Mouse (Mus musculus) MEL (cell line): ENCODE data around the gene Col6a3. TPM values are rescaled to one million over a fixed set of nuclear protein-coding genes. Genes with fewer than 3 reads are reported as not detected.

Source experiments
- DNase-seq: peaks from one replicate; pipeline ENCODE4 v3.0.0; 2011; ENCODE audit warnings: low read depth, low spot score
- H3K27ac ChIP-seq: 2 replicates; pipeline ENCODE4 v1.5.1; 2012; ENCODE audit warnings: low read depth, mild to moderate bottlenecking, control low read depth, low read length, moderate library complexity; ENCODE audit not compliant: control insufficient read depth
- H3K27me3 ChIP-seq, 2 experiments: fragments of 150-350 bp in 1 of 2; sonication (generic) in 1 of 2; 2 replicates each; pipeline ENCODE4 v1.6.1; 2012; ENCODE audit warnings: low read length in 2 of 2, mild to moderate bottlenecking in 2 of 2, improper control_type of control experiment in 1 of 2, moderate library complexity in 1 of 2; ENCODE audit not compliant: insufficient read depth in 2 of 2, control insufficient read depth in 1 of 2
- H3K36me3 ChIP-seq, 2 experiments: 2 replicates each; pipeline ENCODE4 v1.6.1; 2012 to 2014; ENCODE audit warnings: low read length in 2 of 2, improper control_type of control experiment in 1 of 2, inconsistent platforms in 1 of 2, mild to moderate bottlenecking in 1 of 2; ENCODE audit not compliant: insufficient read depth in 2 of 2, control insufficient read depth in 1 of 2
- H3K4me1 ChIP-seq, 2 experiments: fragments of 150-350 bp in 1 of 2; sonication (generic) in 1 of 2; 2 replicates each; pipeline ENCODE4 v1.6.1; 2012; ENCODE audit warnings: low read length in 2 of 2, improper control_type of control experiment in 1 of 2, mild to moderate bottlenecking in 1 of 2; ENCODE audit not compliant: insufficient read depth in 2 of 2, control insufficient read depth in 1 of 2
- H3K4me3 ChIP-seq, 2 experiments: fragments of 150-350 bp in 1 of 2; sonication (generic) in 1 of 2; 2 replicates each; pipeline ENCODE4 v1.5.1; 2012; ENCODE audit warnings: low read depth in 2 of 2, low read length in 2 of 2, mild to moderate bottlenecking in 2 of 2, moderate library complexity in 2 of 2, control low read depth in 1 of 2, improper control_type of control experiment in 1 of 2; ENCODE audit not compliant: control insufficient read depth in 1 of 2, insufficient read depth in 1 of 2
- H3K79me2 ChIP-seq: 2 replicates; pipeline ENCODE4 v1.6.1; 2012; ENCODE audit warnings: mild to moderate bottlenecking, low read length, moderate library complexity; ENCODE audit not compliant: control insufficient read depth, poor library complexity, insufficient read depth
- H3K9ac ChIP-seq: 2 replicates; pipeline ENCODE4 v1.6.1; 2012; ENCODE audit warnings: low read depth, mild to moderate bottlenecking, control low read depth, low read length, moderate library complexity; ENCODE audit not compliant: control insufficient read depth, poor library complexity, severe bottlenecking
- H3K9me3 ChIP-seq: fragments of 150-350 bp; sonication (generic); replicated peaks from 2 replicates; pipeline ENCODE4 v1.6.1; 2012; ENCODE audit warnings: mild to moderate bottlenecking, low read length, improper control_type of control experiment, moderate library complexity; ENCODE audit not compliant: insufficient read depth
- BHLHE40 ChIP-seq: IDR thresholded peaks from 2 replicates; pipeline ENCODE4 v1.6.1; 2012; ENCODE audit warnings: low read depth, mild to moderate bottlenecking, inconsistent platforms, low read length, improper control_type of control experiment, borderline replicate concordance
- CHD1 ChIP-seq: IDR thresholded peaks from 2 replicates; pipeline ENCODE4 v1.6.1; 2012; ENCODE audit warnings: low read depth, mild to moderate bottlenecking, inconsistent platforms, low read length, improper control_type of control experiment
- CHD2 ChIP-seq: IDR thresholded peaks from 2 replicates; pipeline ENCODE4 v1.6.1; 2011; ENCODE audit warnings: low read length, improper control_type of control experiment
- E2F4 ChIP-seq: IDR thresholded peaks from 2 replicates; pipeline ENCODE4 v1.6.1; 2011; ENCODE audit warnings: low read depth, low read length, improper control_type of control experiment, borderline replicate concordance
- ELF1 ChIP-seq: IDR thresholded peaks from 2 replicates; pipeline ENCODE4 v1.6.1; 2014; ENCODE audit warnings: low read depth, mild to moderate bottlenecking, inconsistent platforms, low read length, improper control_type of control experiment, moderate library complexity
- ETS1 ChIP-seq: IDR thresholded peaks from 2 replicates; pipeline ENCODE4 v1.6.1; 2012; ENCODE audit warnings: low read depth, mild to moderate bottlenecking, inconsistent platforms, low read length, improper control_type of control experiment, moderate library complexity
- GATA1 ChIP-seq: IDR thresholded peaks from 2 replicates; pipeline ENCODE4 v1.6.1; 2011; ENCODE audit warnings: low read depth, low read length, improper control_type of control experiment
- HCFC1 ChIP-seq: IDR thresholded peaks from 2 replicates; pipeline ENCODE4 v1.6.1; 2012; ENCODE audit warnings: low read depth, mild to moderate bottlenecking, inconsistent platforms, low read length, improper control_type of control experiment, moderate library complexity
- KAT2A ChIP-seq: conservative IDR thresholded peaks from 2 replicates; pipeline ENCODE4 v1.6.1; 2012; ENCODE audit warnings: low read depth, low read length, improper control_type of control experiment, inconsistent platforms
- MXI1 ChIP-seq: IDR thresholded peaks from 2 replicates; pipeline ENCODE4 v1.6.1; 2011; ENCODE audit warnings: mild to moderate bottlenecking, low read depth, low read length, improper control_type of control experiment
- MYC ChIP-seq: IDR thresholded peaks from 2 replicates; pipeline ENCODE4 v1.6.1; 2011; ENCODE audit warnings: low read depth, mild to moderate bottlenecking, low read length, improper control_type of control experiment, moderate library complexity
- NELFE ChIP-seq: IDR thresholded peaks from 2 replicates; pipeline ENCODE4 v1.6.1; 2011; ENCODE audit warnings: low read depth, low read length, improper control_type of control experiment
- POLR2A ChIP-seq, 2 experiments: IDR thresholded peaks; 2 replicates each; pipeline ENCODE4 v1.6.1; 2011 to 2012; ENCODE audit warnings: low read length in 2 of 2, mild to moderate bottlenecking in 2 of 2, control low read depth in 1 of 2, improper control_type of control experiment in 1 of 2, low read depth in 1 of 2, moderate library complexity in 1 of 2; ENCODE audit not compliant: control insufficient read depth in 1 of 2, insufficient read depth in 1 of 2, poor library complexity in 1 of 2
- POLR2AphosphoS2 ChIP-seq: IDR thresholded peaks from 2 replicates; pipeline ENCODE4 v1.6.1; 2011; ENCODE audit warnings: low read length, improper control_type of control experiment
- RAD21 ChIP-seq: IDR thresholded peaks from 2 replicates; pipeline ENCODE4 v1.6.1; 2011; ENCODE audit warnings: mild to moderate bottlenecking, low read depth, low read length, improper control_type of control experiment
- SIN3A ChIP-seq: IDR thresholded peaks from 2 replicates; pipeline ENCODE4 v1.6.1; 2012; ENCODE audit warnings: low read length, improper control_type of control experiment, inconsistent platforms
- TAL1 ChIP-seq: IDR thresholded peaks from 2 replicates; pipeline ENCODE4 v1.6.1; 2012; ENCODE audit warnings: mild to moderate bottlenecking, inconsistent platforms, low read length, moderate library complexity, mixed read lengths
- UBTF ChIP-seq: IDR thresholded peaks from 2 replicates; pipeline ENCODE4 v1.6.1; 2012; ENCODE audit warnings: low read depth, mild to moderate bottlenecking, inconsistent platforms, low read length, improper control_type of control experiment, moderate library complexity, borderline replicate concordance; ENCODE audit not compliant: insufficient read depth
- ZC3H11A ChIP-seq: IDR thresholded peaks from 2 replicates; pipeline ENCODE4 v1.6.1; 2012; ENCODE audit warnings: low read depth, mild to moderate bottlenecking, inconsistent platforms, low read length, improper control_type of control experiment
- ZKSCAN1 ChIP-seq: IDR thresholded peaks from 2 replicates; pipeline ENCODE4 v1.6.1; 2012; ENCODE audit warnings: low read depth, mild to moderate bottlenecking, inconsistent platforms, low read length, improper control_type of control experiment, moderate library complexity
- ZMIZ1 ChIP-seq: IDR thresholded peaks from 2 replicates; pipeline ENCODE4 v1.6.1; 2012; ENCODE audit warnings: low read depth, mild to moderate bottlenecking, inconsistent platforms, low read length, improper control_type of control experiment, moderate library complexity
- ZNF384 ChIP-seq: IDR thresholded peaks from 2 replicates; pipeline ENCODE4 v1.6.1; 2012; ENCODE audit warnings: low read depth, mild to moderate bottlenecking, inconsistent platforms, low read length, improper control_type of control experiment
- polyA plus RNA-seq, 2 experiments: library from polyadenylated mRNA; stranded (reverse) in 1 of 2; unstranded in 1 of 2; fragments of >175 nt in 1 of 2; fragments of >200 nt in 1 of 2; gene quantifications; 2 replicates each; pipeline versions ENCODE4 v1.2.1 to v1.2.4; 2012; ENCODE audit warnings: low replicate concordance in 2 of 2, low read depth in 1 of 2; ENCODE audit not compliant: insufficient read length in 2 of 2, insufficient read depth in 1 of 2, missing spikeins in 1 of 2
- total RNA-seq: library from RNA; depleted of rRNA; stranded (reverse); fragments of 300-350 nt; gene quantifications from 2 replicates; pipeline ENCODE4 v1.2.3, GENCODE M21; 2012

Col6a3 gene
- total and polyA plus RNA-seq, 3 experiments, result not detected

DNA sequence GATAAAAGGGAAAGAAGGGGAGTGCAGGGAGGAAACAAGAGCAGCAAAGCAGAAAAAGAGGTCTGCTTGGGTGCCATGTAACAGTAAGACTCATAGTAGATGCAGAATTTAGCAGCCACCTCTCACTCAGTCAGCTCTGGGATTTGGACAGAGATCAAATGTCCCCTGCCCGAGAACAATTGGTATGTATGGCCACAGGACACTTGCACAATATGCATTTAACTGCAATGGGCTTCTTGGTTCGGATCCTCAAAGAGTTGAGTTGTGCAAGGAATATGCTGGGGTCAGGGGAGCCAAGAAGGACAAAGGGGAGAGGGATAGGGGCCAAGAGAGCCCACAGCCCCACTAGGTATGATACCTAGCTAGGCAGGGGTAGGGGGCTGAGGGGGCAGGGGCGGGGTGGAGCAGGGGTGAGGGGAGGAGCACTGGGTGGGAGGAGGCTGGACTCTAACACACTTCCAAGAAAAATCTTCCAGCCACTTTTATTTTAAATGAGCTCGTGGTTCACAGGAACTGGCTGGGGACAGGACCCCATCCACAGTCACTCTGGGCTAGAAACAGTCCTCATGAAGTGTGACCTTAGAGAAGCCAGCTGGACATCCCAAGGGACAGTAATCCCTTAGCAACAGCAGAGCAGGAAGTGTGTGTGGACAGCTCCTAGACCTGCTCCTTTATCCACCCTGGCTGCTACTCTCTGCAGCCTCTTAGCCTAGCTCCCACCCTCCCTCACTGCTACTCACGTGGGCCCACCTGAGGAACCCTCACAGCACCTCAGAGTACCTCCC, 32.9 kb upstream of the Col6a3 start:
- Histone ChIP-seq H3K27ac (no peak overlapping the region), H3K36me3 (no peaks in the 10 kb centered on the region), H3K4me1 (no peaks in the 10 kb centered on the region), H3K9me3 (no peaks in the 10 kb centered on the region), H3K9ac (no peak overlapping the region), H3K79me2 (no peaks in the 10 kb centered on the region), H3K27me3 (no peaks in the 10 kb centered on the region; a peak in 1 of 4 replicates), H3K4me3 (no peak overlapping the region)
- no peak for DNase-seq
- TF ChIP-seq E2F4, result no peak
- TF ChIP-seq RAD21, result no peak
- no peak for TF ChIP-seq ELF1
- TF ChIP-seq POLR2A (IDR thresholded peaks at IDR 0.05; ENCODE audit: control insufficient read depth in 1 of 2, insufficient read depth in 1 of 2, low read depth in 1 of 2, low read length in 2 of 2, poor library complexity in 1 of 2), result no peak

- Histone ChIP-seq H3K9ac (no peak overlapping the region), H3K4me1 (no peaks in the 10 kb centered on the region), H3K27me3 (no peaks in the 10 kb centered on the region; a peak in 1 of 4 replicates), H3K36me3 (no peaks in the 10 kb centered on the region), H3K27ac (no peak overlapping the region), H3K9me3 (no peaks in the 10 kb centered on the region), H3K79me2 (no peaks in the 10 kb centered on the region), H3K4me3 (no peak overlapping the region)
- TF ChIP-seq ZNF384 (no peak), BHLHE40 (no peak), NELFE (no peak), TAL1 (no peak), POLR2AphosphoS2 (no peak), SIN3A (no peak), MXI1 (no peak), ZKSCAN1 (no peak), KAT2A (no peak), ZC3H11A (no peak), E2F4 (no peak), GATA1 (no peak), UBTF (no peak), MYC (no peak), HCFC1 (no peak), ETS1 (no peak), CHD2 (no peak), CHD1 (no peak), ZMIZ1 (no peak)
- DNase-seq, result no peak
These were observed 32.2 kb upstream of the Col6a3 start for GRCm38 (mm10) chr1:90875961-90876360.
